Mouse (Mus musculus): ENCODE measurements around the gene Olfr814.
"Not testable (repeated sequence)": the region's sequence is repeated elsewhere in the genome, so short reads cannot be mapped to it uniquely, and the experiment has no call there.

The Olfr814 gene

GRCm38 (mm10) chr10:129879751-129880150, at the start of gene Olfr814:
TSS of gene Olfr814 (minus strand) at chr10:129879851.
- not testable (repeated sequence) for DNase-seq (ENCODE audit: low read depth, low spot score)

- DNase-seq (ENCODE audit: low read depth, low spot score) = no peak
Measured at GRCm38 (mm10) chr10:129915497-129915896, 35.8 kb upstream of the Olfr814 start, which contains the start of gene Olfr816. TSS of gene Olfr816 (minus strand) at chr10:129915597.

GRCm38 (mm10) chr10:129905767-129906166, 26.1 kb upstream of the Olfr814 start, which contains the start of gene Olfr815:
TSS of gene Olfr815 (minus strand) at chr10:129905867.
- not testable (repeated sequence) for DNase-seq (ENCODE audit: low read depth, low spot score)

GRCm38 (mm10) chr10:129885934-129886333, 6.3 kb upstream of the Olfr814 start:
- DNase-seq (ENCODE audit: low read depth, low spot score) = no peak

- DNase-seq (ENCODE audit: low read depth, low spot score) = not testable (repeated sequence)
Measured at GRCm38 (mm10) chr10:129885496-129885895, 5.8 kb upstream of the Olfr814 start.

- DNase-seq (ENCODE audit: low read depth, low spot score) = no peak
Measured at GRCm38 (mm10) chr10:129855067-129855466, 24.6 kb downstream of the Olfr814 start, which contains the start of gene Olfr813. TSS of gene Olfr813 (plus strand) at chr10:129855367.

GRCm38 (mm10) chr10:129847343-129847742, 32.3 kb downstream of the Olfr814 start:
- no peak for DNase-seq (ENCODE audit: low read depth, low spot score)

GRCm38 (mm10) chr10:129845994-129846393, 33.7 kb downstream of the Olfr814 start, which contains the start of gene Olfr812:
TSS of gene Olfr812 (minus strand) at chr10:129846094.
- no peak for DNase-seq (ENCODE audit: low read depth, low spot score)

All from 3T3-L1 (cell line).